Mouse (Mus musculus): ENCODE measurements around the gene Dnpep.

The Dnpep gene

GRCm38 (mm10) chr1:75317241-75318201 is at the start of gene Dnpep:
Gene Dnpep, minus strand, starts transcription at chr1:75317990.
- DNase-seq (ENCODE audit: low spot score in 2 of 2), result peak; percentile 100

- no peak for DNase-seq (ENCODE audit: low spot score in 2 of 2)
These were observed 47.8 kb upstream of the Dnpep start for GRCm38 (mm10) chr1:75365510-75366137.

GRCm38 (mm10) chr1:75363868-75364267 is 46.1 kb upstream of the Dnpep start:
- no peak for DNase-seq (ENCODE audit: low spot score in 2 of 2)

- no peak for DNase-seq (ENCODE audit: low spot score in 2 of 2)
These were observed 44.0 kb upstream of the Dnpep start for GRCm38 (mm10) chr1:75361750-75362149.

GRCm38 (mm10) chr1:75361123-75361522 is 43.3 kb upstream of the Dnpep start:
- DNase-seq (ENCODE audit: low spot score in 2 of 2), result no peak

- DNase-seq (ENCODE audit: low spot score in 2 of 2), result no peak
These were observed 42.6 kb upstream of the Dnpep start, which contains the start of gene Des for GRCm38 (mm10) chr1:75360112-75361031. Gene Des, plus strand, starts transcription at chr1:75360329.

- peak; percentile 62 to 63 for DNase-seq (ENCODE audit: low spot score in 2 of 2)
These were observed 41.6 kb upstream of the Dnpep start for GRCm38 (mm10) chr1:75359346-75359745.

GRCm38 (mm10) chr1:75358009-75358408 is 40.2 kb upstream of the Dnpep start:
- no peak for DNase-seq (ENCODE audit: low spot score in 2 of 2)

- no peak for DNase-seq (ENCODE audit: low spot score in 2 of 2)
These were observed 39.5 kb upstream of the Dnpep start for GRCm38 (mm10) chr1:75357261-75357660.

GRCm38 (mm10) chr1:75349275-75349674 is 31.5 kb upstream of the Dnpep start:
- DNase-seq (ENCODE audit: low spot score in 2 of 2), result no peak

GRCm38 (mm10) chr1:75347279-75347678 is 29.5 kb upstream of the Dnpep start:
- no peak for DNase-seq (ENCODE audit: low spot score in 2 of 2)

GRCm38 (mm10) chr1:75345036-75345935 is 27.5 kb upstream of the Dnpep start:
- no peak for DNase-seq (ENCODE audit: low spot score in 2 of 2)

- DNase-seq (ENCODE audit: low spot score in 2 of 2), result no peak
These were observed 26.7 kb upstream of the Dnpep start for GRCm38 (mm10) chr1:75344291-75345035.

GRCm38 (mm10) chr1:75342874-75343416 is 25.2 kb upstream of the Dnpep start:
- DNase-seq (ENCODE audit: low spot score in 2 of 2), result peak; percentile 65 to 78

- no peak for DNase-seq (ENCODE audit: low spot score in 2 of 2)
These were observed 22.7 kb upstream of the Dnpep start for GRCm38 (mm10) chr1:75340519-75340918.

- peak in 1 of 2 experiments; percentile 30 for DNase-seq (ENCODE audit: low spot score in 2 of 2)
These were observed 21.5 kb upstream of the Dnpep start for GRCm38 (mm10) chr1:75339337-75339736.

GRCm38 (mm10) chr1:75338091-75338694 is 20.4 kb upstream of the Dnpep start:
- DNase-seq (ENCODE audit: low spot score in 2 of 2), result no peak

GRCm38 (mm10) chr1:75337097-75337496 is 19.3 kb upstream of the Dnpep start:
- DNase-seq (ENCODE audit: low spot score in 2 of 2), result no peak

GRCm38 (mm10) chr1:75336461-75336860 is 18.7 kb upstream of the Dnpep start:
- DNase-seq (ENCODE audit: low spot score in 2 of 2), result no peak

Measured in frontal cortex, postnatal 36 days (tissue).